19 mouse cellular contexts compared by ENCODE assay signal in the genomic region with DNA sequence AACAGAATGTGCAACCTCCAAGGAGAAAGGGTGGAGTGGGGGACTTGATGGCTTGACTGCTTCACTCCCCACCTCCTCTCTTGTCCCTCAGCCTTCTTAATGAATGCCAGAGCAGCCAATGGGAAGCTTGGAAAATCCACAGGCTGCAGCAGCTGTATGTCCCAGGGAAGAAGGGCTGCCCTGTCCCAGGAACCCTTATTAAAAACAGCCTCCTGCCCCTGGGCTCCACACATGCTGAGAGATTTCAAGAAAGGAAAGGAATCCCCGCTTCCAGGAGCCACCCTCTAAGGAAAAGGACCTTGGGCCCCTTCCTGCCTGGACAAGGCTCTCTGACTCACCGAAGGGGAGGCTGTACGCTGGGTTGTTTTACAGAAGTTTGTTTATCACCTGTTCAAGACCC.
DNase-seq lines count a peak whose midpoint lies in the region; ATAC-seq and TF ChIP-seq lines count a peak whose summit lies in the region.
"Had no signal": no experiment of that assay in that cellular context is flagged by ENCODE, and none has a peak within 500 bp of the region (broad histone marks: within the 10 kb centered on the region; RNA-seq: fewer than 3 reads in every experiment).

No protein-coding gene starts in this region.

- no peak for ATAC-seq in intestine, embryonic 16.5 days
- no peak for ATAC-seq in intestine, postnatal 0 days
- no peak for ATAC-seq in embryonic facial prominence, embryonic 11.5 days (replicated peaks; ENCODE audit: insufficient number of reproducible peaks, low FRiP score, low TSS enrichment, low read depth)
- no peak for ATAC-seq in limb, embryonic 11.5 days (ENCODE audit: insufficient number of reproducible peaks, low FRiP score, low TSS enrichment, low read depth)
- ATAC-seq: forebrain, embryonic 16.5 days; hindbrain, embryonic 16.5 days had no signal

- 64% methylated on average over 3 of the region's 3 CpGs for WGBS in intestine, embryonic 16.5 days
- WGBS in intestine, postnatal 0 days, result 56% methylated on average over 3 of the region's 3 CpGs
- 44% methylated on average over 3 of the region's 3 CpGs for WGBS in embryonic facial prominence, embryonic 11.5 days
- 16% methylated on average over 3 of the region's 3 CpGs for WGBS in limb, embryonic 11.5 days

- DNase-seq in embryo, embryonic 11 days, result peak; percentile 36
- DNase-seq in embryo, embryonic 10 days (ENCODE audit: low spot score), result no peak
- DNase-seq in embryonic facial prominence, embryonic 11.5 days (ENCODE audit: low spot score), result peak; percentile 62
- peak; percentile 50 for DNase-seq in limb, embryonic 11.5 days (ENCODE audit: low spot score)
- no peak for DNase-seq in thymus, adult 18-20 months
- DNase-seq in layer of hippocampus, adult 8-10 months (ENCODE audit: low spot score in 2 of 2), result no peak
- DNase-seq: adrenal gland, postnatal 25 days; cerebellum, adult 18-20 months; cerebellum, adult 9-11 months; cerebellum, postnatal 36 days; gastrocnemius, postnatal 36 days; heart, adult 11 months; heart, postnatal 36 days had no signal

- no peak overlapping the region for H3K4me3 ChIP-seq in intestine, embryonic 16.5 days (ENCODE audit: low read length)
- no peak overlapping the region for H3K4me3 ChIP-seq in intestine, postnatal 0 days (ENCODE audit: low read depth, low read length)
- no peak overlapping the region for H3K4me3 ChIP-seq in embryonic facial prominence, embryonic 11.5 days (ENCODE audit: low read depth, low read length)
- H3K4me3 ChIP-seq in limb, embryonic 11.5 days (ENCODE audit: low read depth, low read length), result no peak overlapping the region
- H3K4me3 ChIP-seq: heart, embryonic 13.5 days; hindbrain, embryonic 12.5 days had no signal

- H3K4me2 ChIP-seq in intestine, embryonic 16.5 days (ENCODE audit: low read depth, low read length), result no peak overlapping the region
- H3K4me2 ChIP-seq in intestine, postnatal 0 days (replicated peaks; ENCODE audit: low read depth), result no peak overlapping the region
- no peak overlapping the region for H3K4me2 ChIP-seq in embryonic facial prominence, embryonic 11.5 days (ENCODE audit: low read depth, low read length)
- no peak overlapping the region for H3K4me2 ChIP-seq in limb, embryonic 11.5 days (ENCODE audit: low read depth, severe bottlenecking)
- H3K4me2 ChIP-seq: heart, embryonic 13.5 days; hindbrain, embryonic 12.5 days had no signal

- no peaks in the 10 kb centered on the region for H3K27me3 ChIP-seq in intestine, embryonic 16.5 days (replicated peaks; ENCODE audit: control insufficient read depth, insufficient read depth, low read length)
- H3K27me3 ChIP-seq in intestine, postnatal 0 days (replicated peaks; ENCODE audit: control insufficient read depth, insufficient read depth, low read length), result no peaks in the 10 kb centered on the region
- H3K27me3 ChIP-seq in embryonic facial prominence, embryonic 11.5 days (ENCODE audit: control insufficient read depth, insufficient read depth, low read length), result no peaks in the 10 kb centered on the region
- H3K27me3 ChIP-seq in limb, embryonic 11.5 days (ENCODE audit: control insufficient read depth, insufficient read depth, low read length), result no peaks in the 10 kb centered on the region
- H3K27me3 ChIP-seq: hindbrain, embryonic 12.5 days had no signal

- peaks cover 23% of the 10 kb centered on the region; the same call in 1 of the 2 replicates for H3K4me1 ChIP-seq in intestine, embryonic 16.5 days (ENCODE audit: control insufficient read depth, insufficient read depth, low read length)
- H3K4me1 ChIP-seq in intestine, postnatal 0 days (replicated peaks; ENCODE audit: control insufficient read depth, insufficient read depth, low read length), result 0 out of 2 replicates have a peak, but pooled peaks cover 3% of the 10 kb centered on the region
- no peaks in the 10 kb centered on the region; the same call in 1 of the 2 replicates for H3K4me1 ChIP-seq in embryonic facial prominence, embryonic 11.5 days (ENCODE audit: control insufficient read depth, insufficient read depth, low read length)
- peaks cover 9% of the 10 kb centered on the region for H3K4me1 ChIP-seq in limb, embryonic 11.5 days (ENCODE audit: control insufficient read depth, insufficient read depth, low read length)

- no peaks in the 10 kb centered on the region for H3K36me3 ChIP-seq in intestine, embryonic 16.5 days (ENCODE audit: control insufficient read depth, insufficient read depth, low read length)
- no peaks in the 10 kb centered on the region for H3K36me3 ChIP-seq in intestine, postnatal 0 days (ENCODE audit: control insufficient read depth, insufficient read depth)
- H3K36me3 ChIP-seq in embryonic facial prominence, embryonic 11.5 days (replicated peaks; ENCODE audit: control insufficient read depth, insufficient read depth, low read depth, low read length), result no peaks in the 10 kb centered on the region
- H3K36me3 ChIP-seq in limb, embryonic 11.5 days (ENCODE audit: control insufficient read depth, insufficient read depth, low read length), result no peaks in the 10 kb centered on the region
- H3K36me3 ChIP-seq: heart, embryonic 13.5 days; hindbrain, embryonic 12.5 days had no signal

- no peak overlapping the region for H3K27ac ChIP-seq in intestine, embryonic 16.5 days (ENCODE audit: low read length)
- no peak overlapping the region for H3K27ac ChIP-seq in intestine, postnatal 0 days (ENCODE audit: low read depth, low read length)
- H3K27ac ChIP-seq in embryonic facial prominence, embryonic 11.5 days (replicated peaks; ENCODE audit: low read depth, low read length), result no peak overlapping the region
- H3K27ac ChIP-seq in limb, embryonic 11.5 days (replicated peaks; ENCODE audit: low read depth, low read length), result no peak overlapping the region
- H3K27ac ChIP-seq: heart, embryonic 13.5 days; hindbrain, embryonic 12.5 days had no signal

- H3K9me3 ChIP-seq in intestine, embryonic 16.5 days (ENCODE audit: control insufficient read depth, low read length), result no peaks in the 10 kb centered on the region
- no peaks in the 10 kb centered on the region for H3K9me3 ChIP-seq in intestine, postnatal 0 days (ENCODE audit: control insufficient read depth)
- H3K9me3 ChIP-seq in embryonic facial prominence, embryonic 11.5 days (replicated peaks; ENCODE audit: control insufficient read depth, low read length), result no peaks in the 10 kb centered on the region
- H3K9me3 ChIP-seq in limb, embryonic 11.5 days (ENCODE audit: control insufficient read depth, low read length), result no peaks in the 10 kb centered on the region
- H3K9me3 ChIP-seq: heart, embryonic 13.5 days; hindbrain, embryonic 12.5 days had no signal

- H3K9ac ChIP-seq in intestine, embryonic 16.5 days (ENCODE audit: low read depth, low read length), result 0 out of 2 replicates have a peak overlapping the region, but pooled peaks have one; percentile 3
- H3K9ac ChIP-seq in intestine, postnatal 0 days (ENCODE audit: low read depth, low read length), result no peak overlapping the region
- H3K9ac ChIP-seq in embryonic facial prominence, embryonic 11.5 days (replicated peaks; ENCODE audit: low read length), result no peak overlapping the region
- no peak overlapping the region for H3K9ac ChIP-seq in limb, embryonic 11.5 days (ENCODE audit: low read length)
- H3K9ac ChIP-seq: heart, embryonic 13.5 days; hindbrain, embryonic 12.5 days had no signal

- no peak for TF ChIP-seq CTCF in intestine, postnatal 0 days (IDR thresholded peaks at IDR 0.05; ENCODE audit: low read depth)

Comparison
In these comparisons a context has a peak if more than half of its experiments do, and no peak if none do; other contexts are left out.
1. DNase-seq: peak in embryo, embryonic 11 days (single experiment), embryonic facial prominence, embryonic 11.5 days (single experiment) and limb, embryonic 11.5 days (single experiment); none in embryo, embryonic 10 days (single experiment), thymus, adult 18-20 months (0 of 2) and layer of hippocampus, adult 8-10 months (0 of 2).